Mouse (Mus musculus) erythroblast, embryonic 14.5 days (primary cell): Measurements from ENCODE around the gene Tm4sf1. TPM values are rescaled to one million over a fixed set of nuclear protein-coding genes. Genes with fewer than 3 reads are reported as not detected.

Experiments used
- H3K27me3 ChIP-seq: 2 replicates; pipeline ENCODE4 v1.6.1; 2012; ENCODE audit warnings: inconsistent platforms; ENCODE audit not compliant: control insufficient read depth
- H3K36me3 ChIP-seq: 2 replicates; pipeline ENCODE4 v1.6.1; 2012; ENCODE audit warnings: mild to moderate bottlenecking, inconsistent platforms; ENCODE audit not compliant: control insufficient read depth
- H3K4me1 ChIP-seq: 2 replicates; pipeline ENCODE4 v1.6.1; 2012; ENCODE audit warnings: inconsistent platforms; ENCODE audit not compliant: control insufficient read depth
- H3K4me3 ChIP-seq: replicated peaks from 2 replicates; pipeline ENCODE3; 2012; ENCODE audit warnings: moderate library complexity, mild to moderate bottlenecking, inconsistent platforms
- H3K9me3 ChIP-seq: 2 replicates; pipeline ENCODE4 v1.6.1; 2012; ENCODE audit warnings: low read length, inconsistent platforms, mixed read lengths; ENCODE audit not compliant: control insufficient read depth
- GATA1 ChIP-seq: IDR thresholded peaks from 2 replicates; pipeline ENCODE4 v1.6.1; 2012; ENCODE audit warnings: low read length, inconsistent platforms, mixed read lengths
- TAL1 ChIP-seq: IDR thresholded peaks from 3 replicates; pipeline ENCODE4 v1.6.1; 2012; ENCODE audit warnings: low read length, inconsistent platforms, mixed read lengths
- polyA plus RNA-seq: library from polyadenylated mRNA; stranded (reverse); fragments of >175 nt; gene quantifications from 2 replicates; pipeline ENCODE4 v1.2.3, GENCODE M21; 2012

Gene Tm4sf1
- polyA plus RNA-seq, 1 experiment = not detected

DNA sequence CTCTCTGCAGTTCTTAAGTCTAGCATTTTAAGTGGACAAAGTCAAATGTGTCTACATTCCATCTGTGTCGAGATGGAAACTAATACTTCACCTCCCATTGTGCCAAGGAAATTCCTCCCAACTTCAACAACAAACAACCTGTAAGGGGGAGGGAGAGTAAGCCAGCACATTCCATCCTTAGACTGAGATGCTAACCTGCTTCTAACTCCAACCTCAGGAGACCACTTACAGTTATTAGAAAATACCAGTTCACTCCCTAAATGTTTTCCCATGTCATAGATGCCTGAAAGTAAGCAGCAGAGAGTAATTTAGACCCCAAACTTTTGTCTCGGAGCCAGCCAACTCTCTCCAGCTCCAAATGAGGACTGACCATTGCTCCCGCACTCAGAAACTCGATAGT is 7.9 kb downstream of the Tm4sf1 start:
- Histone ChIP-seq H3K9me3 (peaks cover 2% of the 10 kb centered on the region; the same call in 1 of the 2 replicates), H3K4me1 (no peaks in the 10 kb centered on the region), H3K4me3 (no peak overlapping the region), H3K27me3 (no peaks in the 10 kb centered on the region), H3K36me3 (no peaks in the 10 kb centered on the region)
- no peak for TF ChIP-seq GATA1

DNA sequence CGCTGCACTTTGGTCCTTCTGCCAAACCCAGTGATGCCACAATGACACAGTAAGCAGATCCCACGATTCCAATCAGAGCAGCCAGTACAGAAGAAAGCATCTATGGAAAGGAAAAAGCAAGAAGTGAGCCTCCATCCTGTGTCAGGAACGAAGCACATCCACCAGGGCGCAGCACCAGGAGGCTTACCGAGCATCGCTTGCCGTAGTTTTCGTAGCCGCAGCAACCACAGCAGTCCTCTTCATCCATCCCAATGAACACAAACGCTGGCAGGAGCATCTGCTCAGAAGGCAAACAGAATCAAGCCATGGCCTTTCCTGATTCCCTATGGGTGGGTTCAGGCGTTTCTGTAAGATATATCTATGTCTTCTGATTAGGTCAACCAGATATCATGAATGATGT is 9.0 kb downstream of the Tm4sf1 start:
- TF ChIP-seq TAL1 = no peak
- no peak for TF ChIP-seq GATA1
- H3K4me3 ChIP-seq = no peak overlapping the region
- peaks cover 2% of the 10 kb centered on the region; the same call in 1 of the 2 replicates for H3K9me3 ChIP-seq
- no peaks in the 10 kb centered on the region for H3K4me1 ChIP-seq
- H3K27me3 ChIP-seq = no peaks in the 10 kb centered on the region
- H3K36me3 ChIP-seq = no peaks in the 10 kb centered on the region

DNA sequence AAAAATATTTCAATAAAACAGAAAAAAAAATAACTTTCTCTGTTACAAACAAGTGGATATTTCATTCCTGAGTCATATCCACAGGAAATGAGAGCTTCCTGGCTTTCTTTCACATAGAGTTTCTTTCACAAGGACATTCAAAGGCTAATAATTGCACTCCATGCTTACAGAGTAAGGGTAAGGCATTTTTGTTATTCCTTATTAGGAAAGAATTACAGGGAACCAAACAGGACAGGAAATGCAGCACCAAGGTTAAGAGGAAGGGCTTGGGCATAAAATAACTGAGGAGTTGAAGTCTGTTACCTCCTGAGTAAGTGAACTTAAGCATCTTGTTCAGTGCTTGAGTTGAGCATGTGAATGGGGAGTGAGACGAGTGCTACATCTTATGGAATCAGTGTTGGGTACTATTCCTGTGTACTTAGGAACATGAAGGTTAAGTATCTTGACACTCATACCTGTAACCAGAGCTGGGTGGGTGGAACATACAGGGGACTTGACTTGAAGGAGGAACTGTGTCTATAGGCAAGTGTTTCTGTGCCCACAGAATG is 12.8 kb downstream of the Tm4sf1 start:
- H3K4me1 ChIP-seq = no peaks in the 10 kb centered on the region
- H3K27me3 ChIP-seq = no peaks in the 10 kb centered on the region
- H3K36me3 ChIP-seq = no peaks in the 10 kb centered on the region
- TF ChIP-seq TAL1 (no peak), GATA1 (no peak)
- H3K4me3 ChIP-seq = no peak overlapping the region
- peaks cover 2% of the 10 kb centered on the region; the same call in 1 of the 2 replicates for H3K9me3 ChIP-seq

DNA sequence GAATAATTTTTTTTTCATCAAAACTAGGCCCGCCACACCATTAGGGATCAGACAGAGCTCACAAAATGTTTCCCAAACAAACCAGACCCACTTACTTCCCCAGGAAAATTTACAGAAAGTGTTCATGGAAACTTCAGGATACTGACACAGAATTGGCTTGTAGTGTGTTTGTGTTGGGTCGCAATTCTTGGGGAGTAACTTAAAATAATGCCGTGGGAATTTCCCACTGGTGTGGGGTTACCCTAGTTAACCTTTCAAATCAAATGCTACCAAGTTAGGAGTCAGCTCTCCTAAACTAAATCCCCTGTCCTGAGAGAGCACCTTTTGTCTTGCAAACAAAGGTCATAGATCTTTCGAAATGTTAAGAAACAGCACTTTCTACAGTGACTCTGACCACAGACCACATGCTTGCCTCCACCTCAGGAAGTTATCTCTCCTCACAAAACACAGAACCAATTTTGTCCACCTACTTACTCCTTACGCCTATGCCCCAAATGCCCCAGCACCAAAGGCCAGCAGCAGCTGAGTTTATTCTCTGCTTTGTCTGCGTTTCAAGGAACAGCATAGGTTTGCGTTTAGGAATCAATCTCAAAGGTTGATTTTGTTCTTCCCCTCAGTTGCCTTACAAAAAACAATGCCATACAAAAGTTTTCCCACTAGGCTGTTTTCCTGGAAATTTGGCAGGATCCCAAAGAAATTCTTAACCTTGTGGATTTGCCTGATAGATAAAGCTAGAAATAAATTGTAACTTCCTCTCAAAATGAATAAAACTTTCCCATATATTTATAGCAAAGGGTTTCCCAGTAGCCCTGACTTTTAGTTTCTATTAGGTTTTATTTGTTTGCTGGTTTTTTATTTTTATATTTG is 13.7 kb downstream of the Tm4sf1 start:
- H3K4me1 ChIP-seq = no peaks in the 10 kb centered on the region
- TF ChIP-seq GATA1 = no peak
- TF ChIP-seq TAL1 = no peak
- H3K36me3 ChIP-seq = no peaks in the 10 kb centered on the region
- H3K27me3 ChIP-seq = no peaks in the 10 kb centered on the region
- H3K9me3 ChIP-seq = peaks cover 2% of the 10 kb centered on the region; the same call in 1 of the 2 replicates
- no peak overlapping the region for H3K4me3 ChIP-seq

DNA sequence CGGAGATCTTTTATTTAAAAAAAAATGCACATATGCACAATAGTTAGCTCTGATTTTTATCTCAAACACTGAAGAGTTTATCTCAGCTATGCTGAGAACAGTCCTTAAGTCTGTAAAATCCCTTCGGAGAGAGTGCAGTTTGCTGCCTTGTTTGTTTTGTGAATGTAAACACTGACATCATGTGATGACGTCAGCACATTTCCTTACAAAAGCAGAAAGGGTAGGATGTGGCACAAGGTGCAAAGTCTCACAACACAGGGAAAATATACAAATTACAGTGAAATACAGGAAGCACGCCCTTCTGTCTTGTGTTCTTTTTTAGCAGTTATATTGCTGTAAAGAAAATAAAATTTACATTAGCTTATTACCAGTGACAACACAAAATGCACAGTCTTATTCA is 14.3 kb downstream of the Tm4sf1 start:
- Histone ChIP-seq H3K4me1 (no peaks in the 10 kb centered on the region), H3K27me3 (no peaks in the 10 kb centered on the region), H3K9me3 (no peaks in the 10 kb centered on the region), H3K4me3 (no peak overlapping the region), H3K36me3 (no peaks in the 10 kb centered on the region)
- TF ChIP-seq TAL1 (no peak), GATA1 (no peak)

DNA sequence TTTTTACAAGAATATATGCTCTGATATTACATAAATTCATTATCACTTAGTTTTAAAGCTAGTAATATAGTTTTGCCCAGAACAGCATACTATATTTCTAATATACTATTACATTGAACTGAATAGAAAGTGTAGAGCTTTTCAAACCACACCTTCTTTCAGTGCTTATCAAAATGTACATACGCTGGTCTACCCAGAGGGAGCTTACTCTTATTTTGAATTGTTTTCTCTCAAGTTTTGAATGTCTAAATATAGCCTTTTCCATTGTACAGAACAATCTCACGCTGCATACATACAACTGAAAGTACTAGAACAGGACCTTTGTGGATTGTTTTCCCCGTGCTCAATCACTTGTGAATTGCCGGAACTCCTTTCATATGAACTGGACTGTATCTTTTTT is 23.6 kb downstream of the Tm4sf1 start:
- H3K36me3 ChIP-seq = no peaks in the 10 kb centered on the region
- peaks cover 17% of the 10 kb centered on the region for H3K4me1 ChIP-seq
- H3K27me3 ChIP-seq = no peaks in the 10 kb centered on the region
- TF ChIP-seq GATA1 (no peak), TAL1 (no peak)
- H3K9me3 ChIP-seq = no peaks in the 10 kb centered on the region
- H3K4me3 ChIP-seq = no peak overlapping the region

DNA sequence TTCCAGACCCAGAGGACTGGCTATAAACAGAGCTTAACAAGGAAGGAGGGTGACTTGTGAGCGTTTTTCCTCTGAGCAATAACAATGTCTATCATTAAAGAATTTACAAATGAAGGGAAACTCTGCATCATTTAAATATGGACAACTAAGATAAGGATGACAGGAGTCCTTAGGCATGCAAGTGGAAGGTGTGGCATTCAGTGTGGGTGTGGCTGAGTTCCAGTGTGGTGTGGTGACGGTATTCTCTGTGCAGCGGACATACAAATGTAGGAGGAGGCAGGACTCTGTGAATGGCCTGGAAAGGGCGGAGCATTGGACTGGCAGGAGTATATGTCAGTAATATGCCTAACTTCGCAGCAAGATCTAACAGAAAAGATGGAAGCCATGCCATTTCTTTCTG is 24.3 kb downstream of the Tm4sf1 start:
- TF ChIP-seq GATA1 (no peak), TAL1 (0 out of 3 replicates have a peak, but pooled peaks have one; percentile 23)
- Histone ChIP-seq H3K4me1 (peaks cover 17% of the 10 kb centered on the region), H3K9me3 (no peaks in the 10 kb centered on the region), H3K27me3 (no peaks in the 10 kb centered on the region), H3K36me3 (no peaks in the 10 kb centered on the region), H3K4me3 (peak overlapping the region; percentile 34)

DNA sequence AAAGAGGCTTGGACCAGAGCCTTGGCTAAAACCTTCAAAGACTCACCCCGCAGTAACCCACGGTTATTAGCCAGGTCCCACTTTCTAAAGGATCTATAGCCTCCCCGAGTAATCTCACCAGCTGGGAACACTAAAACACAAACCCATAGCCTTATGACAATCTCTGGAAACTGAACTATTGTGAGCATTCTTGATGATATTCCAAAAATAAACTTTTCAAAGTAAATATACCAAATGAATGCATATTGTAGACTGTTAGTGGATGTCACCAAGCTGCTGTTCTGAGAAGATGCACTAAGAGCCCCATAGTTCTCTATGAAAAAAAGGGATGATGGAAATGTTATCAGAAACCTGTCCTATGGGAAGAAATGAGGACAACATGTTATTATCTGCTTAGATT is 25.0 kb downstream of the Tm4sf1 start:
- H3K27me3 ChIP-seq = no peaks in the 10 kb centered on the region
- no peaks in the 10 kb centered on the region for H3K36me3 ChIP-seq
- no peak overlapping the region for H3K4me3 ChIP-seq
- peaks cover 17% of the 10 kb centered on the region for H3K4me1 ChIP-seq
- TF ChIP-seq TAL1 = no peak
- no peak for TF ChIP-seq GATA1
- H3K9me3 ChIP-seq = no peaks in the 10 kb centered on the region

DNA sequence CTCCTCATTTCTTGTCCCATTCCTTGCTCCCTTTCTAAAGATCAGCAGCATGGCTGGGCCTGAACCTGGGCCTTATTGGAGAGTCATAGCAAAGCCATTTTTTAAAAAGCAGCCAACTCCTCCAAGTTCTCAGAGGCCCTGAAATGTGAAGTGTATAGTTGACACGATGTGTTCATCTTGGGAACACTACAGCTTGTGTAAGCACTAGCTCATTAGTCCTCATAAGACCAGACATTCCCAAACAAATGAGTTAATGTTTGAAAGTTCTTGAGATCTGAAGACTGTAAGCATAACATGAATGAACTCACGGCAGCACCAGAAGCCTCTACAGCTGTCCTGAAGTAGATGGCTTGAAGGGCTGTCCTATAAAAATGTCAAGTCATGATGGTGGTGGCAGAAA is 32.8 kb downstream of the Tm4sf1 start:
- TF ChIP-seq TAL1 = no peak
- Histone ChIP-seq H3K27me3 (no peaks in the 10 kb centered on the region), H3K36me3 (no peaks in the 10 kb centered on the region), H3K4me1 (no peaks in the 10 kb centered on the region), H3K9me3 (no peaks in the 10 kb centered on the region), H3K4me3 (no peak overlapping the region)
